Mouse (Mus musculus) stomach, embryonic 16.5 days (tissue): ENCODE measurements around the gene Mtch1. TPM values are rescaled to one million over a fixed set of nuclear protein-coding genes. Genes with fewer than 3 reads are reported as not detected.

Experiments used
- polyA plus RNA-seq: library from polyadenylated mRNA; unstranded; fragments of >200 nt; fragmentation: Nextera tagmentation; extraction: Ambion mirVana; gene quantifications from 2 replicates; pipeline ENCODE4 v1.2.1, GENCODE M21; 2015

Gene Mtch1
- polyA plus RNA-seq, 1 experiment from 2014 or later: 102 TPM

Other genes with a start within 250 kb of the Mtch1 start
- gene Rab44, start 233.8 kb downstream of the Mtch1 start, polyA plus RNA-seq: 4.0 and 4.1 TPM in 2 replicates
- gene Cpne5, start 109.8 kb downstream of the Mtch1 start, polyA plus RNA-seq: 6.9 and 7.5 TPM in 2 replicates
- 129 and 130 TPM in 2 replicates for gene Ppil1, start 83.7 kb downstream of the Mtch1 start, polyA plus RNA-seq
- 82.2 and 83.0 TPM in 2 replicates for gene BC004004, start 79.1 kb downstream of the Mtch1 start, polyA plus RNA-seq
- 1.8 and 2.6 TPM in 2 replicates for gene Pi16, start 30.3 kb downstream of the Mtch1 start, polyA plus RNA-seq
- gene Fgd2, start 13.0 kb upstream of the Mtch1 start, polyA plus RNA-seq: 12.1 and 13.1 TPM in 2 replicates
- gene Pim1, start 142.8 kb upstream of the Mtch1 start, polyA plus RNA-seq: 11.8 and 13.5 TPM in 2 replicates
- not detected in 2 replicates for gene Gm17657, start 201.7 kb upstream of the Mtch1 start, polyA plus RNA-seq
- 10.9 and 12.2 TPM in 2 replicates for gene Tbc1d22b, start 201.9 kb upstream of the Mtch1 start, polyA plus RNA-seq
- gene Tmem217, start 204.5 kb upstream of the Mtch1 start, polyA plus RNA-seq: 0.61 and 0.65 TPM in 2 replicates